Mouse (Mus musculus) mouse trophoblast stem cell (cell line): ENCODE results near the gene Fam43a.

ENCODE experiments used
- in situ Hi-C, 2 experiments: fragments of 300-500 bp; cut with MseI, MboI; formaldehyde crosslinking; loops; 2 replicates in 1 of 2; 3 replicates in 1 of 2; pipeline ENCODE4 v1.15.1; 2025

Fam43a gene

GRCm38 (mm10) chr16:30599491-30600268 lies at the start of gene Fam43a:
Fam43a (plus strand) TSS chr16:30599723.
- in situ Hi-C loops: loop anchor here (10.0 kb wide), 5 partner anchors 275 to 475 kb away; no protein-coding TSS in a partner anchor

- in situ Hi-C loops: no loop called here
Measured at GRCm38 (mm10) chr16:30549966-30550747, 49.4 kb upstream of the Fam43a start.

- in situ Hi-C loops: no loop called here
Measured at GRCm38 (mm10) chr16:30550748-30551192, 48.8 kb upstream of the Fam43a start, which contains the start of gene Tmem44. Tmem44 (minus strand) TSS chr16:30550842.

- in situ Hi-C loops: no loop called here
Measured at GRCm38 (mm10) chr16:30552621-30553338, 46.7 kb upstream of the Fam43a start.

- in situ Hi-C loops: no loop called here
Measured at GRCm38 (mm10) chr16:30554109-30554508, 45.4 kb upstream of the Fam43a start.

GRCm38 (mm10) chr16:30559312-30559992 lies 40.1 kb upstream of the Fam43a start:
- in situ Hi-C loops: no loop called here

GRCm38 (mm10) chr16:30560601-30561000 lies 38.9 kb upstream of the Fam43a start:
- in situ Hi-C loops: no loop called here

GRCm38 (mm10) chr16:30565631-30566030 lies 33.9 kb upstream of the Fam43a start:
- in situ Hi-C loops: no loop called here

- in situ Hi-C loops: no loop called here
Measured at GRCm38 (mm10) chr16:30570173-30570572, 29.4 kb upstream of the Fam43a start.

GRCm38 (mm10) chr16:30571378-30571777 lies 28.1 kb upstream of the Fam43a start:
- in situ Hi-C loops: no loop called here

- in situ Hi-C loops: no loop called here
Measured at GRCm38 (mm10) chr16:30572239-30572638, 27.3 kb upstream of the Fam43a start.

- in situ Hi-C loops: no loop called here
Measured at GRCm38 (mm10) chr16:30575815-30576214, 23.7 kb upstream of the Fam43a start.

- in situ Hi-C loops: no loop called here
Measured at GRCm38 (mm10) chr16:30576392-30576791, 23.1 kb upstream of the Fam43a start.

GRCm38 (mm10) chr16:30580765-30581164 lies 18.8 kb upstream of the Fam43a start:
- in situ Hi-C loops: no loop called here

GRCm38 (mm10) chr16:30586935-30587493 lies 12.5 kb upstream of the Fam43a start:
- in situ Hi-C loops: no loop called here

GRCm38 (mm10) chr16:30587494-30588327 lies 11.8 kb upstream of the Fam43a start, which contains the start of gene Lsg1:
Lsg1 (minus strand) TSS chr16:30587592.
- in situ Hi-C loops: no loop called here

GRCm38 (mm10) chr16:30590264-30591209 lies 9.0 kb upstream of the Fam43a start:
- in situ Hi-C loops: loop anchor here (10.0 kb wide), 5 partner anchors 284 to 484 kb away; no protein-coding TSS in a partner anchor

- in situ Hi-C loops: loop anchor here (10.0 kb wide), 5 partner anchors 283 to 483 kb away; no protein-coding TSS in a partner anchor
Measured at GRCm38 (mm10) chr16:30591990-30592389, 7.5 kb upstream of the Fam43a start.

- in situ Hi-C loops: loop anchor here (10.0 kb wide), 5 partner anchors 279 to 479 kb away; no protein-coding TSS in a partner anchor
Measured at GRCm38 (mm10) chr16:30595356-30595755, 4.2 kb upstream of the Fam43a start.
